Mouse (Mus musculus): ENCODE data around the gene Daam2. TPM values are rescaled to one million over a fixed set of nuclear protein-coding genes. Genes with fewer than 3 reads are reported as not detected.

Daam2 gene
- polyA plus RNA-seq, 1 experiment from 2014 or later = 2.5 TPM

GRCm38 (mm10) chr17:49559786-49560289 lies 4.3 kb downstream of the Daam2 start:
- Histone ChIP-seq H3K9me3 (ENCODE audit: control insufficient read depth, low read length) (no peaks in the 10 kb centered on the region), H3K4me2 (replicated peaks; ENCODE audit: low read depth) (no peak overlapping the region), H3K4me1 (replicated peaks; ENCODE audit: control insufficient read depth, insufficient read depth) (no peaks in the 10 kb centered on the region; the same call in 1 of the 2 replicates), H3K4me3 (ENCODE audit: low read depth, low read length) (no peak overlapping the region), H3K36me3 (ENCODE audit: control insufficient read depth, insufficient read depth, low read length) (no peaks in the 10 kb centered on the region), H3K27ac (replicated peaks) (no peak overlapping the region), H3K9ac (ENCODE audit: low read length) (no peak overlapping the region), H3K27me3 (ENCODE audit: control insufficient read depth, insufficient read depth, low read length) (no peaks in the 10 kb centered on the region)
- WGBS = 37% methylated on average over 5 of the region's 5 CpGs
- TF ChIP-seq CTCF (IDR thresholded peaks at IDR 0.05; ENCODE audit: low read depth) (no peak), EP300 (optimal IDR thresholded peaks at IDR 0.05) (no peak)
- ATAC-seq (ENCODE audit: low FRiP score, low TSS enrichment) (no peak), DNase-seq (ENCODE audit: low spot score) (no peak)

DNA sequence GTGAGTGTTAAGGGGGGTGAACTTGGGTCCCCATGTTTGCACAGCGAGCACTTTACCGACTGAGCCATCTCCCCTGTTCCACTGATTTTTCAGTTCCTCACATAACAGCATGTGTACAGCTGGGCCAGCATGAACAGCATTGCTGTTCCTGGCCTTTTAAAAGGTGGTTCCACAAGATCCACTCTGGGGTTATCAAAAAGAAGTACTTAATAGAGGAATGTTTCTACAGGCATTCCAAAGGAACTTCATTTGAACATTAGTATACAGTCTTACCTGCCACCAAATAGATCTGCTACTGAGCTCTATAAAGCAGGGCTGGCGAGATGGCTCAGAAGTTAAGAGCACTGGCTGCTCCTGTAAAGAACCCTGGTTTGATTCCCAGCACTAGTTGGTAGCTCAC lies 8.0 kb downstream of the Daam2 start:
- TF ChIP-seq CTCF (IDR thresholded peaks at IDR 0.05; ENCODE audit: low read depth) (no peak), EP300 (optimal IDR thresholded peaks at IDR 0.05) (no peak)
- Histone ChIP-seq H3K9me3 (ENCODE audit: control insufficient read depth, low read length) (no peaks in the 10 kb centered on the region), H3K36me3 (ENCODE audit: control insufficient read depth, insufficient read depth, low read length) (no peaks in the 10 kb centered on the region), H3K27me3 (ENCODE audit: control insufficient read depth, insufficient read depth, low read length) (no peaks in the 10 kb centered on the region), H3K4me2 (replicated peaks; ENCODE audit: low read depth) (no peak overlapping the region), H3K4me3 (ENCODE audit: low read depth, low read length) (no peak overlapping the region), H3K9ac (ENCODE audit: low read length) (no peak overlapping the region), H3K27ac (replicated peaks) (no peak overlapping the region), H3K4me1 (replicated peaks; ENCODE audit: control insufficient read depth, insufficient read depth) (no peaks in the 10 kb centered on the region)
- ATAC-seq (ENCODE audit: low FRiP score, low TSS enrichment) = no peak
- 69% methylated on average over 3 of the region's 3 CpGs for WGBS
- DNase-seq (ENCODE audit: low spot score) = no peak

GRCm38 (mm10) chr17:49551991-49552390 lies 12.2 kb downstream of the Daam2 start:
- no peaks in the 10 kb centered on the region for H3K4me1 ChIP-seq (replicated peaks; ENCODE audit: control insufficient read depth, insufficient read depth)
- no peak for TF ChIP-seq EP300 (optimal IDR thresholded peaks at IDR 0.05)
- TF ChIP-seq CTCF (IDR thresholded peaks at IDR 0.05; ENCODE audit: low read depth) = no peak
- no peak overlapping the region for H3K4me2 ChIP-seq (replicated peaks; ENCODE audit: low read depth)
- H3K4me3 ChIP-seq (ENCODE audit: low read depth, low read length) = no peak overlapping the region
- no peaks in the 10 kb centered on the region for H3K9me3 ChIP-seq (ENCODE audit: control insufficient read depth, low read length)
- no peaks in the 10 kb centered on the region for H3K36me3 ChIP-seq (ENCODE audit: control insufficient read depth, insufficient read depth, low read length)
- H3K27ac ChIP-seq (replicated peaks) = no peak overlapping the region
- ATAC-seq (ENCODE audit: low FRiP score, low TSS enrichment) (no peak), DNase-seq (ENCODE audit: low spot score) (no peak)
- H3K9ac ChIP-seq (ENCODE audit: low read length) = no peak overlapping the region
- H3K27me3 ChIP-seq (ENCODE audit: control insufficient read depth, insufficient read depth, low read length) = no peaks in the 10 kb centered on the region
- 76% methylated on average over 7 of the region's 7 CpGs for WGBS

GRCm38 (mm10) chr17:49551465-49551864 lies 12.7 kb downstream of the Daam2 start:
- H3K9me3 ChIP-seq (ENCODE audit: control insufficient read depth, low read length) = no peaks in the 10 kb centered on the region
- ATAC-seq (ENCODE audit: low FRiP score, low TSS enrichment) = no peak
- no peak for DNase-seq (ENCODE audit: low spot score)
- no peak overlapping the region for H3K27ac ChIP-seq (replicated peaks)
- no peak overlapping the region for H3K9ac ChIP-seq (ENCODE audit: low read length)
- TF ChIP-seq EP300 (optimal IDR thresholded peaks at IDR 0.05) (no peak), CTCF (IDR thresholded peaks at IDR 0.05; ENCODE audit: low read depth) (no peak)
- H3K4me1 ChIP-seq (replicated peaks; ENCODE audit: control insufficient read depth, insufficient read depth) = no peaks in the 10 kb centered on the region
- H3K27me3 ChIP-seq (ENCODE audit: control insufficient read depth, insufficient read depth, low read length) = no peaks in the 10 kb centered on the region
- WGBS = 73% methylated on average over 2 of the region's 2 CpGs
- H3K4me3 ChIP-seq (ENCODE audit: low read depth, low read length) = no peak overlapping the region
- no peaks in the 10 kb centered on the region for H3K36me3 ChIP-seq (ENCODE audit: control insufficient read depth, insufficient read depth, low read length)
- H3K4me2 ChIP-seq (replicated peaks; ENCODE audit: low read depth) = no peak overlapping the region

DNA sequence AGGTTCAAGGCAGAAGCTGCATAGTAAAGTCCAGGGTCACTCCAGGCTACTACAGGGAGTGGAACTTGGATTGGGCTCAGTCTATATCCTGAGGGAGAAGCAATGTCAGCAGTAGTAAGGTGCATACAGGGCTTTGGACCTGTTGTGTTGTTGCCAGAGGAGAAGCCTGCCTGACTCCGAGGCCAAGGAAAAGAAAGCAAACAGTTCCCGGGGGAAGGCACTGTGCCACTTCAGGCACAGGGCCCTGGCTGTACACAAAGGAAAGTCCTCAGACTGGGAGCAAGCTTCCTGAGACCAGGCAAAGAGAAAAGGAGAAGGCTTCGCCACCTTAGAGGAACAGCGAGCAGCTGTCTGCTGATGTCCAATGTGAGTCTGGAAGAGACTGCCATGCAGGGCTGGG lies 18.1 kb downstream of the Daam2 start:
- Histone ChIP-seq H3K9ac (ENCODE audit: low read length) (no peak overlapping the region), H3K9me3 (ENCODE audit: control insufficient read depth, low read length) (no peaks in the 10 kb centered on the region), H3K36me3 (ENCODE audit: control insufficient read depth, insufficient read depth, low read length) (no peaks in the 10 kb centered on the region), H3K4me2 (replicated peaks; ENCODE audit: low read depth) (no peak overlapping the region), H3K4me3 (ENCODE audit: low read depth, low read length) (no peak overlapping the region), H3K27me3 (ENCODE audit: control insufficient read depth, insufficient read depth, low read length) (no peaks in the 10 kb centered on the region), H3K4me1 (replicated peaks; ENCODE audit: control insufficient read depth, insufficient read depth) (no peaks in the 10 kb centered on the region), H3K27ac (replicated peaks) (no peak overlapping the region)
- DNase-seq (ENCODE audit: low spot score) (no peak), ATAC-seq (ENCODE audit: low FRiP score, low TSS enrichment) (no peak)
- no peak for TF ChIP-seq EP300 (optimal IDR thresholded peaks at IDR 0.05)
- TF ChIP-seq CTCF (IDR thresholded peaks at IDR 0.05; ENCODE audit: low read depth) = no peak
- 65% methylated on average over 4 of the region's 4 CpGs for WGBS

DNA sequence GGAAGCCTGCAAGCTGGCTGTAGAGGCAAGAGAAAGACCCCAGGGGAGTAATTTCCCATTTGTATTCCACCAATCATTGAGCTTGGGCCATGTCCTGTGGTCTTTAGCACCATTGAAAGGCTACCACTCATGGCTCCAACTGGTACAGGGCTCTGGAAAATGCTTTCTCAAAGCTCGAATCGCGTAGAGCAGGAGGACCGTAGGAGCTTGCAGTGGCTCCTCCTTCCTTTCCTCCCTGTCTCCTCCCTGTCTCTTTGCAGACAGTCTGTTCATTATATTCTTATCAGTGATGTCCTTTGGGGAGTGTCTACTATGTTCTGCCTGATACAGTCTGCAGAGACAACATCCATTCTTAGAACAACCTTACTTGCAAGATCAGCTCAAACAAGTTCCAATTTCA lies 18.7 kb downstream of the Daam2 start:
- no peak for TF ChIP-seq EP300 (optimal IDR thresholded peaks at IDR 0.05)
- no peak overlapping the region for H3K4me3 ChIP-seq (ENCODE audit: low read depth, low read length)
- no peak overlapping the region for H3K4me2 ChIP-seq (replicated peaks; ENCODE audit: low read depth)
- H3K36me3 ChIP-seq (ENCODE audit: control insufficient read depth, insufficient read depth, low read length) = no peaks in the 10 kb centered on the region
- 65% methylated on average over 4 of the region's 4 CpGs for WGBS
- DNase-seq (ENCODE audit: low spot score) = no peak
- no peak overlapping the region for H3K27ac ChIP-seq (replicated peaks)
- H3K27me3 ChIP-seq (ENCODE audit: control insufficient read depth, insufficient read depth, low read length) = no peaks in the 10 kb centered on the region
- no peak overlapping the region for H3K9ac ChIP-seq (ENCODE audit: low read length)
- H3K9me3 ChIP-seq (ENCODE audit: control insufficient read depth, low read length) = no peaks in the 10 kb centered on the region
- no peak for ATAC-seq (ENCODE audit: low FRiP score, low TSS enrichment)
- H3K4me1 ChIP-seq (replicated peaks; ENCODE audit: control insufficient read depth, insufficient read depth) = no peaks in the 10 kb centered on the region

Measured in stomach, postnatal 0 days (tissue).